9 mouse cellular contexts compared by ENCODE assay signal in the genomic region with DNA sequence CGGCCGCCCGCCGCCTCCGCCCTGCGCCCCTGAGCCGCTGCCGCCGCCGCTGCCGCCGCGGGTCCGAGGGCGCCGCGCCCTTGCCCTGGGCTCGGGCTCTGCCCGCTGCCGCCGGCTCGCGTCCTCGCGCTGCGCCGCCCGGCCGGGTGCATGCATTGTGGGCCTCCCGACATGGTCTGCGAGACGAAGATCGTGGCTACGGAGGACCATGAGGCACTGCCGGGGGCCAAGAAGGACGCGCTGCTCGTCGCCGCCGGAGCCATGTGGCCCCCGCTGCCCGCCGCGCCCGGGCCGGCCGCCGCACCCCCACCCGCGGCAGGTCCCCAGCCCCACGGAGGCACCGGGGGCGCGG. TPM values are rescaled to one million over a fixed set of nuclear protein-coding genes. Genes with fewer than 3 reads are reported as not detected.
A peak's percentile ranks its signal among the peaks of the same experiment; 100 is the strongest.
DNase-seq lines count a peak whose midpoint lies in the region; ATAC-seq and TF ChIP-seq lines count a peak whose summit lies in the region.
"Had no signal": no experiment of that assay in that cellular context is flagged by ENCODE, and none has a peak within 500 bp of the region (broad histone marks: within the 10 kb centered on the region; RNA-seq: fewer than 3 reads in every experiment).

No protein-coding gene starts in this region.

- peak overlapping the region; percentile 50 for H3K4me3 ChIP-seq in kidney, postnatal 0 days (replicated peaks; ENCODE audit: low read depth, low read length)
- peak overlapping the region; percentile 67 for H3K4me3 ChIP-seq in embryonic facial prominence, embryonic 13.5 days
- H3K4me3 ChIP-seq in hindbrain, embryonic 16.5 days (ENCODE audit: low read length), result peak overlapping the region; percentile 70
- H3K4me3 ChIP-seq in midbrain, embryonic 16.5 days (ENCODE audit: low read depth, low read length), result peak overlapping the region; percentile 97

- ATAC-seq in kidney, postnatal 0 days (replicated peaks; ENCODE audit: low FRiP score, low read depth), result no peak
- ATAC-seq in embryonic facial prominence, embryonic 13.5 days (ENCODE audit: insufficient number of reproducible peaks, insufficient read depth, low FRiP score, low TSS enrichment, low read depth), result no peak; the same call in 1 of the 2 replicates
- ATAC-seq in hindbrain, embryonic 16.5 days, result no peak
- peak; percentile 44; the same call in 1 of the 2 replicates for ATAC-seq in midbrain, embryonic 16.5 days

- no peaks in the 10 kb centered on the region for H3K36me3 ChIP-seq in kidney, postnatal 0 days (ENCODE audit: insufficient read depth, low read length)
- no peaks in the 10 kb centered on the region for H3K36me3 ChIP-seq in embryonic facial prominence, embryonic 13.5 days
- peaks cover 6% of the 10 kb centered on the region for H3K36me3 ChIP-seq in hindbrain, embryonic 16.5 days (ENCODE audit: control insufficient read depth, insufficient read depth, low read length)
- H3K36me3 ChIP-seq in midbrain, embryonic 16.5 days (ENCODE audit: control insufficient read depth, insufficient read depth, low read length), result peaks cover 12% of the 10 kb centered on the region

- under 1% methylated on average over 54 of the region's 55 CpGs for WGBS in kidney, postnatal 0 days
- WGBS in embryonic facial prominence, embryonic 13.5 days, result 1% methylated on average over 46 of the region's 55 CpGs
- WGBS in hindbrain, embryonic 16.5 days, result 1% methylated on average over 26 of the region's 55 CpGs
- WGBS in midbrain, embryonic 16.5 days, result under 1% methylated on average over 53 of the region's 55 CpGs

- peak; percentile 20 for DNase-seq in kidney, postnatal 0 days (ENCODE audit: low spot score)
- no peak for DNase-seq in kidney, adult 11 months
- DNase-seq in cerebellum, adult 11-12 months, result no peak
- DNase-seq in thymus, postnatal 0 days (ENCODE audit: low spot score), result no peak
- no peak for DNase-seq in gastrocnemius, postnatal 14 days

- peaks cover 52% of the 10 kb centered on the region for H3K27me3 ChIP-seq in kidney, postnatal 0 days (ENCODE audit: insufficient read depth, low read length)
- peaks cover 66% of the 10 kb centered on the region for H3K27me3 ChIP-seq in embryonic facial prominence, embryonic 13.5 days
- H3K27me3 ChIP-seq in hindbrain, embryonic 16.5 days (replicated peaks; ENCODE audit: control insufficient read depth, insufficient read depth, low read length), result no peaks in the 10 kb centered on the region
- no peaks in the 10 kb centered on the region for H3K27me3 ChIP-seq in midbrain, embryonic 16.5 days (ENCODE audit: control insufficient read depth, insufficient read depth, low read depth, low read length)

- 0 out of 2 replicates have a peak overlapping the region, but pooled peaks have one; percentile 37 for H3K9ac ChIP-seq in kidney, postnatal 0 days (ENCODE audit: low read depth, low read length)
- peak overlapping the region; percentile 64 for H3K9ac ChIP-seq in embryonic facial prominence, embryonic 13.5 days
- H3K9ac ChIP-seq in hindbrain, embryonic 16.5 days (ENCODE audit: low read depth, low read length), result peak overlapping the region; percentile 89
- peak overlapping the region; percentile 87 for H3K9ac ChIP-seq in midbrain, embryonic 16.5 days (ENCODE audit: low read depth, low read length)

- intact Hi-C loops in gastrocnemius, postnatal 14 days (cut with DNase I; ENCODE audit: low total_unique reads), result no loop called here

- peak overlapping the region; percentile 97 for H3K4me2 ChIP-seq in kidney, postnatal 0 days (ENCODE audit: low read length)
- peak overlapping the region; percentile 97 for H3K4me2 ChIP-seq in embryonic facial prominence, embryonic 13.5 days
- H3K4me2 ChIP-seq in hindbrain, embryonic 16.5 days (ENCODE audit: low read length), result peak overlapping the region; percentile 93
- peak overlapping the region; percentile 97 for H3K4me2 ChIP-seq in midbrain, embryonic 16.5 days (ENCODE audit: low read length)

- no peaks in the 10 kb centered on the region for H3K9me3 ChIP-seq in kidney, postnatal 0 days (replicated peaks; ENCODE audit: low read length)
- H3K9me3 ChIP-seq in embryonic facial prominence, embryonic 13.5 days, result no peaks in the 10 kb centered on the region
- H3K9me3 ChIP-seq in hindbrain, embryonic 16.5 days (ENCODE audit: control insufficient read depth, low read length), result no peaks in the 10 kb centered on the region
- no peaks in the 10 kb centered on the region for H3K9me3 ChIP-seq in midbrain, embryonic 16.5 days (replicated peaks; ENCODE audit: control insufficient read depth, low read length, poor library complexity, severe bottlenecking)

- no peak for TF ChIP-seq CTCF in kidney, postnatal 0 days (IDR thresholded peaks at IDR 0.05; ENCODE audit: low read depth)

- no peak overlapping the region for H3K27ac ChIP-seq in kidney, postnatal 0 days
- no peak overlapping the region for H3K27ac ChIP-seq in embryonic facial prominence, embryonic 13.5 days
- peak overlapping the region; percentile 93 for H3K27ac ChIP-seq in hindbrain, embryonic 16.5 days (ENCODE audit: low read depth, low read length)
- peak overlapping the region; percentile 97 for H3K27ac ChIP-seq in midbrain, embryonic 16.5 days (ENCODE audit: low read length)

- peaks cover 17% of the 10 kb centered on the region; the same call in 1 of the 2 replicates for H3K4me1 ChIP-seq in kidney, postnatal 0 days (replicated peaks; ENCODE audit: insufficient read depth, low read length)
- peaks cover 22% of the 10 kb centered on the region for H3K4me1 ChIP-seq in embryonic facial prominence, embryonic 13.5 days
- peaks cover 32% of the 10 kb centered on the region for H3K4me1 ChIP-seq in hindbrain, embryonic 16.5 days (ENCODE audit: control insufficient read depth, insufficient read depth, low read depth, low read length)
- H3K4me1 ChIP-seq in midbrain, embryonic 16.5 days (ENCODE audit: control insufficient read depth, insufficient read depth, low read length), result peaks cover 36% of the 10 kb centered on the region

RNA-seq across cellular contexts. Expression of a gene that starts 0.9 kb away (rescaled TPM):
- polyA plus RNA-seq in kidney, postnatal 0 days (2015; fragmentation: Nextera tagmentation; extraction: Ambion mirVana), result 0.17 and 0.25 TPM in 2 replicates
- 0.28 and 0.30 TPM in 2 replicates for polyA plus RNA-seq in embryonic facial prominence, embryonic 13.5 days (2015; fragmentation: Nextera tagmentation; extraction: Ambion mirVana)
- 5.1 and 5.5 TPM in 2 replicates for polyA plus RNA-seq in hindbrain, embryonic 16.5 days (2015; fragmentation: Nextera tagmentation; extraction: Ambion mirVana)
- polyA plus RNA-seq in midbrain, embryonic 16.5 days (2015; fragmentation: Nextera tagmentation; extraction: Ambion mirVana), result 4.4 and 4.6 TPM in 2 replicates
- polyA plus RNA-seq in thymus, postnatal 0 days (2015; fragmentation: Nextera tagmentation; extraction: Ambion mirVana), result 0.22 and 0.23 TPM in 2 replicates
- total RNA-seq in gastrocnemius, postnatal 14 days (2021), result under 1 TPM; 0.16 to 0.29 TPM
- total RNA-seq: megakaryocyte-erythroid progenitor cell, adult 5-6 weeks had no signal

RNA-seq across cellular contexts. Expression of a gene that starts 13.4 kb away (rescaled TPM):
- 85.9 and 90.0 TPM in 2 replicates for polyA plus RNA-seq in kidney, postnatal 0 days (2015; fragmentation: Nextera tagmentation; extraction: Ambion mirVana)
- polyA plus RNA-seq in embryonic facial prominence, embryonic 13.5 days (2015; fragmentation: Nextera tagmentation; extraction: Ambion mirVana), result 152 and 174 TPM in 2 replicates
- polyA plus RNA-seq in hindbrain, embryonic 16.5 days (2015; fragmentation: Nextera tagmentation; extraction: Ambion mirVana), result 555 and 649 TPM in 2 replicates
- polyA plus RNA-seq in midbrain, embryonic 16.5 days (2015; fragmentation: Nextera tagmentation; extraction: Ambion mirVana), result 654 and 658 TPM in 2 replicates
- 43.4 and 48.0 TPM in 2 replicates for polyA plus RNA-seq in thymus, postnatal 0 days (2015; fragmentation: Nextera tagmentation; extraction: Ambion mirVana)
- 1 to 10 TPM in 1 of 2 experiments, under 1 TPM in 1; 0.57 to 1.7 TPM for total RNA-seq in gastrocnemius, postnatal 14 days (2021)
- total RNA-seq: megakaryocyte-erythroid progenitor cell, adult 5-6 weeks had no signal

Comparison
In these comparisons a context has a peak if more than half of its experiments do, and no peak if none do; other contexts are left out.
1. H3K27ac ChIP-seq: peak in hindbrain, embryonic 16.5 days (single experiment) and midbrain, embryonic 16.5 days (single experiment); none in kidney, postnatal 0 days (single experiment) and embryonic facial prominence, embryonic 13.5 days (single experiment).
2. H3K9ac ChIP-seq: peak in every context shown above with its lines; median percentile 89 in hindbrain, embryonic 16.5 days; 87 in midbrain, embryonic 16.5 days; 64 in embryonic facial prominence, embryonic 13.5 days; 37 in kidney, postnatal 0 days.
3. Peak in every context shown above with its lines, with median percentiles within 50 percentile points of each other: H3K4me2 ChIP-seq and H3K4me3 ChIP-seq.